Mouse (Mus musculus): ENCODE data around the gene Nup54.

- TF ChIP-seq POLR2A (IDR thresholded peaks at IDR 0.05; ENCODE audit: control insufficient read depth, extremely low read depth, insufficient read depth, low read length, poor library complexity) (no peak), CTCF (IDR thresholded peaks at IDR 0.05; ENCODE audit: borderline replicate concordance, control insufficient read depth, extremely low read depth, insufficient read depth, low read length, poor library complexity) (no peak)
Observed at GRCm38 (mm10) chr5:92471531-92471930, 36.5 kb upstream of the Nup54 start.

All from thymus, adult 2 months (tissue).